Mouse (Mus musculus) kidney, postnatal 14 days (tissue): ENCODE data around the gene Prr5l.
A peak's percentile ranks its signal among the peaks of the same experiment; 100 is the strongest.

Experiments used
- DNase-seq: peaks from one replicate; pipeline ENCODE4 v3.0.0; 2022; ENCODE audit warnings: mixed read lengths

The Prr5l gene

DNA sequence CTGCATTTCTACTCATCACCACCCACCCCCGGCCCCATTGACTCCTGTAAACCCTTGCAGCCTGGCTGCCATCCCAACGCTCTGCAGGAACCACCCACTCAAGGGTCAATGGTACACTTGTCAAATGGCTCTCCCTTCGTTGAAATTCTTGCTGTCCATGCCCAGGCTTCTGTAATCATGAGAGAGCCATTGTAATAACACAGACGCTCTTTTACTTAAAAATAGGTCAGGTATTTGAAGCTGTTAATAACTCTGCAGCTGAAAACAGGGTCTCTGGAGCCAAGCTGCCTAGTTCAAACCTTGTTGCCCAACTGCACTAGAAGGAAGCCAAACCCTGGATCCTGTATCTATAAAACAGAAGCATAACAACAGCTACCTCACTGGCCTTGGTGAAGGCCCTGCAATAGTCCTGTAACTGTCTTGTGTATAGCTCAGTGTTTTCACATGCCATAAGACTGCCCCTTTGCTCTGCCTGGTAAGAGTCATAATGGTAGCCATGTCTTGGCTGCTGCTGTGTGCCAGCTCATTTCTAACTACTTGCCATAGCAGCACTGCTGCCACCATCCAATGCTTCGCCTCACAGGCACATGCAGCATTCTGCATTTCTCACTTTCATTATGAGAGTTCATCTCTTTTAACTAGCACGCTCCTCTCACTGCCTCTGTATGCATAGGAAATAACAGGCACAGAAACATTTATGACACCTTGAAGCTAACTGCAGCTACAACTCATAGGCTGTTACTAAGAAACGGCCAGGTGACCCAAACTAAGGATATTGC is 63.7 kb downstream of the Prr5l start:
- no peak for DNase-seq

DNA sequence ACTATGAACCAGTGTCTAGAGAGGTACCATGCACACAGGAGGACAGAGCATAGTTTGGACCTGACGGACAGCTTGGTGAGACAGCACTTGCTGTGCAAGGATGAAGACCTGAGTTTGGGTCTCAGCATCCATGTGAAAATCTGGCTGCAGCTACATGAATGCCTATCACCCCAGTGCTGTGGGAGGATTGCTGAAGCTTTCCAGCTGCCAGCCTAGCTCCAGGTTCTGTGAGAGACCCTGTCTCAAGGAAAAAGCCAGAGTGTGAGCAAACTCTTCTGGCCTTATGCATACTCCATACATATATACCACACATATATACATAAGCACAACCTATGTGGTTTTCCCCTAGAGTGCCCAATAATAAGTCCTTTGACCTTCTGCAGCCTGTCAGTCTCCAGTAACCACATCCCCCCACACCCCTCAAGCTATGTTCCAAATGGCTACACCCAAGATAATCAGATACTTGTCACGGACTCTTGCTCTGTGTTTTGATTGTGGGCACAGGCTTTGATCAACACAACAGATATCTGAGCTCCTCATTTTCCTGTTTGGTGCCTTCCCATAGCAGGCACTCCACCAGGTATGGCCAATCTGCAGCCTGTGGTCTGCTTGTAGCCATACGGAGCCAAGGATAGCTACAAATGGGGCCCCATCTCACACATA is 66.0 kb downstream of the Prr5l start:
- no peak for DNase-seq

DNA sequence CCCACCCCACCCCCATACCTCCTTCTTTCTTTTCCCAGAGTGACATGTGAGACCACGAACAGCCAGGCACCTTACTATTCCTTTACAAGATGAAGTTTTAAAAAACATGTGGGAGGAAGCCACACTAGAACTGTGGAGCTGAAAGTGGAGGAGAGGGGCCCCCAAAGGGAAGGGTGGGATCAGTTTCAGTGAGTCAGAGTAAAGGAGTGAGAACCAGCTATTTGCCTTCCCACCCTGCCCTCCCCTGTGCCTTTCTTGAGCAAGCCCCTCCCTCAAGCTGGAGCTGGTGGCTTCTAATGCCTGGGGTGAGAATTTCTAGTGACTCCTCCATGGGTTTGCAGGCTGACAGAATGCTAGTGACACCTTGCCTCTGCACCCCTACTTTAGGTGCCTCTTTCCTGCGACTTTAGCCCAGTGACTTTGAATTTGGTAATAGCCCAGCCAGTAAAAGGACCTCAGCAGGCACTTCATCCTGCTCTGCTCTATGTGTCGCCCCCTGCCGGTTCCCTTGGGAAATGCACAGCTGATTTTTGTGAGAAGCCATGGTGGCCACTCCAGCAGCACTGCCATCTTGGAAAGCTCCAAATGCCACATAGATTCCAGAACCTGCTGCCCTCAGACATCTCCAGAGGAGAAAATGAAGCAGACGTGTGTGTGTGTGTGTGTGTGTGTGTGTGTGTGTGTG is 67.4 kb downstream of the Prr5l start:
- no peak for DNase-seq

DNA sequence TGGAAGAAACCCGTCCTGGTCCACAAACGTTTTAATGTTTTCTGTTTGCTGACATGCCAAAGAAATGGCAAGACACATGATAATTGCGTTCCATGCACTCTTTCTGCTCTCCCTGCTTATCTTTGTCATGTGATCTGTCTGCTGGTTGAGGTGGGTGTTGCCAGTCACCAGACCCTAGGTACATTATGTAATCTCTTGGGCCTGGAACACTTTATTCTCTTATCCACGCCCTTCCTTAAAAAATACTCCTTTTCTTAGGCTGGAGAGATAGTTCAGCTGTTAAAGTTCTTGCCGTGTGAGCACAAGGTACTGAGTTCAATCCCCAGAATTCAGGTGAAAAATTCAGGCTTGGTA is 68.6 kb downstream of the Prr5l start:
- no peak for DNase-seq

DNA sequence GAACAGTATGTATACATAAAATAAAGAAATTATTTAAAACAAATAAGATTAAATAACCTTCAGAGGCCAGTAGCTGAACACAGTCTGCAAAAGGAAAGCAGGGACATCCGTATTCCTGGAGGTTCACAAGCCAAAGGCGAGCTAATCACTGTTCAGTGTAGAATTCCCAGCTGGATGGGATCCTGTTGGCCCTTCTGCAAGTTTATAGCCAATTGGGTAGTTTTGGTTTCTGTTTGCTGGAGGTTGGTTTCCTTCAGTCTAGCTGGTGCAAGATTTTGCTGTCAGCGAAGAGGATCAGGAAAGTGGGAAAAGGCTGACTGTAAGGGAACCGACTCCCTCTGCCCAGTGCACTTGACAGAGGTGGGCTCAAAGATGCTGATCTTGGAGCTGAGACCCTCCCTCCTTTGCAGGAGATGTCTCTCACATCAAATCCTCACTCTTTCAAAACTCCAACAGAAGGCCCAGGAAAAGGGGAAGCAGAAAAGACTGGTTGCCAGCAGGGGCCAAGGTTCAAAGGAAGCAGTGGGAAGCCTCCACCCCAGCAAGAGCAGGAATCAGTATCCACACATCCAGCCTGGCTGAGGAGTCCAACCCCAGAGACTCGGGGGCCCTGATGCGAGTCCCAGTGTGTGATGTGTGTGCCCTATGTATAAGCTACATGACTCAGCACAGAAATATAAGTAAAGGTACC is 69.1 kb downstream of the Prr5l start:
- no peak for DNase-seq

DNA sequence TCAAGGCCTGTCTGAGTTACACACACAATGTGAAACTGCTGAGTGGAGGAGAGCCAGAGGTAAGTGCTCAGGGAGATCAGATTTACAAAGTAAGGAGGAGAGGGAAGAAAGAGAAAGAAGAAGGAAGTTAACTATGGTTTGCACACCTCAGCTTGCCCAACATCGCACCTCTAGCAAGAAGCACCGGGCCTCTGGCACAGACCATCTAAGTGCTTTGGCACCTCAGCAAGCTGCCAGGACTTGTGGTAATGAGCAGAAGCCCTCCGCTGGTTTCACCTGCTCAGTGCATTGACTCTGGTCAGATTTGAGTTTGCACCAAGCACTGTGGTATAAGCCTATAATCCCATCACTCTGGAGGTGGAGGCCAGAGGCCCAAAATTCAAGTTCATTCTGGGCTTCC is 70.9 kb downstream of the Prr5l start:
- DNase-seq: no peak

DNA sequence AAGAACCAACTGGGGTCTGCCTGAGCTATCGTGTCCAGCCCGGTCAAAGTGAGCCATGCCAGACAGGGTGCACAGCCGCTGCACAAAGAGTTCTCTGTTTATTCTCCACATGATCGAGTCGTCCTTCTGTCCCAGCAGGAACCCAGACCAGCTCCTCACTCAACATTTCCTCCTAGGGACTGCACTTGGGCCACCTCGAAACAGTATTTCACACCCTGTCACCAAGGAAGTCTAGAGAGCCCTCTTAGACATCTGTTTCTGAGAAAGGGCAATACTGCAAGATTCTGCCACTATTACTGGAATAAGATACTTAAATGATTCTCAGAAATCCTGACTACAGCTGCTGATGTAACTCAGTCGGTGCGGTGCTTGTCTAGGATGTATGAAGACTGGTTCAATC is 72.1 kb downstream of the Prr5l start:
- no peak for DNase-seq

DNA sequence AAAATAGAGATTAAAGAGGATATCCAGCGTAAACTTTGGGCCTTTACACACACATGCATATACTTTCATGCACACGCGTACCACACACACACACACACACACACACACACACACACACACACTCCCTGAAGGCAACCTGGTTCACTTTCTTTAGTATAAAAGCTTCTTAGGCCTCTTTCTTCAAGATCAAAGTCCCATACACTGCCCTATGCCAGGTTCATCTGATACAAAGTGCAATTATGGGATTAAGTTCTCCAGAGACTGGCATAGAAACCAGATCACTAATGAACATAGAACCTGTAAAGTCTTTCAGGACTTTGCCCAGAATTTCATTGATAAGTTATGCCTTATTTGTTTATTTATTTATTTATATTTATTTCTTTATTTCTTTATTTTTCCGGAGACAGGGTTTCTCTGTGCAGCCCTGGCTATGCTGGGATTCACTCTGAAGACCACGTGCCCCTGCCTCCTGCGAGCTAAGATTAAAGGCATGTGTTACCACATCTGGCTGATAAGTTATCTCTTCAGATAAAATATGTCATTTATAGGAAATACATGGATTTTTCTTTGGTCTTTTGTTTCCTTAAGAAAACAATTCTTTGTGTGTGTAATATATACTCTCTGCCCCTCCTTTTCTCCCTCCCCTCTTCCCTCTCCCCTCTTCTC is 73.1 kb downstream of the Prr5l start:
- no peak for DNase-seq

DNA sequence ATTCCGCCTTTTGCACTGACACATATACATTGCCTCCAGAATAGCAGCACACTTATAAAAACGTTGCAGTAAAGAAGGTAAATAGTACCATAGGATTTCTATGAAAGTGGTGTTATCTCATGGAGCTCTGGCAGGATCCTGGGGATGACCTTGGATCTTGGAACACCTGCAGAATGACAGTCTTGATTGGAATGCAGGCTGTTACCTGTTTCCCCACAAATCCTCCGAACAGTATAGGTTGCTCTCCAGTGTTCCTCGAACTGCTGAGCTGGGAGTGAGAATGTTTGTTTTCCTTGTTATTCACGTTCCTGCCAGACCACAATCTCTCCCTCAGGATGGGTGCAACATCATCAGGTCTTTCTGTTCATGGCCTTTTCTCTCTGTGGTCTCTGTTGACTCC is 75.1 kb downstream of the Prr5l start:
- DNase-seq: no peak

DNA sequence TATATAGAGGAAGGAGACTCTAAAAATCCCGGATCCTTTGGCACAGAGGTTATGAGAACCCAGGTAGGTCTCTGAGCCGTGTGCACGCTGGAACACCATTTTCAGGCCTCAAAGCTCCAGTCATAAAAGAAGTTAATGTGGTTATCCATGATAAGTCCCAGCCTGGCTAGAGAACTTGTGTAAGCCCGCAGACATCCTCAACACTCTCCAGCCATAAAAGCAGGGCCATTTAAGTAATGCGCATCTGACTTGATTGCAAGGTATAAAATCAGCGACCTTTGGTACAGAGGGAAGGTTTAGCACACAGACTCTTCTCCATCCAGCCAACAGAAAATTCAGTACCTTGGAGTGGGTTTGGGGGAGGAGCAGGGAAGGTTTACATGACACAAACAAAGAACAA is 80.6 kb downstream of the Prr5l start:
- DNase-seq: no peak

DNA sequence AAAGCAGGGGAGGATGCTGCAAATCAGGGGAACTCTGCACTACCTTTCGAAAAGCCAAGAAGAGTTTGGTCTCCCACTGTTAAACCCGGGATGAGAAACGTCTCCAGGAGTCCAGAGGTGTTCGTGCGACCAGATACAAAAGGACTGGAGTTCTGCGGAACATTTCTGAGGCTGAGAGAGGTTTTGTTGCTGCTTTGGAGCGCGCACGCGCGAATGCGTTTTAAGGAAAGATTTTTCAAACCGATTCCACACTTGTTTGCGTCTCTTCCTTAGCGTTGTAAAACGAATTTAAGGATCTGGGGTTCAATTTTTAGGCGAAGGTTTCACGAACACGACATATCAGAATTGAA is 85.0 kb downstream of the Prr5l start:
- peak; percentile 42 for DNase-seq

DNA sequence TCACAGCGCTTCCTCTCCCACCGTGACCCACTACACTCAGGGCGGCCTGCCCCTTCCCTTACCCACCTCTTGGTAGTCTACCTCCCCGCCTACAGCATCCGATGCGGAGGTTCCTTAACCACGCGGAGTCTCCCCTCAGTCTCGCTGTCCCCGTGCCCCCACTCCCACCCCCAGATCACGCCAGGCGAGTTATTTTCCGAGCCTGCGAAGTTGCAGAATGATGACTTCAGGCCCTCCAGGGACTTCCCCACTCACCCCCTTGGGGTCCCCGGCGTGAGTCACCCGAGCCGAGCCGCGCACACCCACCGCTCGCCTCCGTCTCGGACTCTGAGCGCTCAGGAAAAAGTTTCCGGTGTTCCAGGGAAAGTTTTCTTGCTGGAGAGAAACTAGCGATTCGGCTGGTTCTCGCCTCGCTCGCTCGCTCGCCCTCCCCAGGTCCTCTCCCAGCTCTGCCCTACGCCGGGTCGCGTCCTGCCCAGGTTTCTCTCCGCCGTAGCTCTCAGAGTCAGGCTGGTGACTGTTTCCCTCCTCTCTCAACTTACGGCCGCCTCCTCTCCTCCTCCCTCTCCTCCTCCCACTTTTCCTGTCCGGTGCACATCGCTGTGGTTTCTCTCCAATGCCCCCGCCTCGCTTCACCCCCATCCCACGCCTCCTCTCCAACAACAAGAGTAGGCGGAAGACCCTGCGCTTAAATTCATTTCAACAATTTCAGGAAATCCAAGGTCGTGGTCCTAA is 85.5 kb downstream of the Prr5l start:
- DNase-seq: peak; percentile 70

DNA sequence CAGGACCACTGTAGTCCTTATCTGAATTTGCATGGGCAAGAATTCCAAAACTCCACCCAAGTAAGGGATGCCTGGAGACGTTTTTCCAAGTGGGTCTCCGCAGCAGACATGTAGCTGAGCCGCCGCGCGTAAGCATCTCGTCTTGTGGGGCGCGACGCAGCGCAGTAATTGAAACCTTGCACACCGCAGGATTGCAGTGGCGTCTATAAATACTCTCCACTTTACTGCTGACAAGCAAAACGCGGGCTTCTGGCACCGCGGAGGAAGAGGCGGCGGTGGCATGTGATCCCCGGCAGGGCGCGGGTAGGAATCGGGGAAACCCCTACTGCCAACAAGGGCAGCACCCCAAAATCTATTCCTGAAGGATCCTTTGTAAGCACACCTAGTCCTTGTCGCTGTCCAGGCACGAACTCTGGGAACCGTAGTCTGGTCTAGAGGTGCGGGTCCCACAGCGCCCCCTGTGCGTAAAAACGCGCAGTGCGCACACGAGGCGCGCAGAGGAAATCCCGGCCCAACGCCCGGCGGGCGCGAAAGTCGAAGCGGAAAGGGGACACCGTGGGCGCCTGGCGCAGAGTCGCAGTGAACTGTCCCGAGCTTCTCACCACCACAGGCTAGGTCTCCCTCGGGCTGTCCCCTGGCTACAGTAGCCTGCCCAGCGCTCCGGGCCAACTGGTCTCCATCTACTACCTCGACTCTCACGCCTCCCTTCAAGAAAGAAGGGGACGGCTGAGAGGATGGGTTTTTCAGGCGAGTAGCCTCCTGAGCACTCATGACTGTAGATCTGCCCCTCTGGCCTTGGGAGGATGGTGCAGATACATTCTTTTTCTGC is 86.3 kb downstream of the Prr5l start:
- peak; percentile 90 for DNase-seq

DNA sequence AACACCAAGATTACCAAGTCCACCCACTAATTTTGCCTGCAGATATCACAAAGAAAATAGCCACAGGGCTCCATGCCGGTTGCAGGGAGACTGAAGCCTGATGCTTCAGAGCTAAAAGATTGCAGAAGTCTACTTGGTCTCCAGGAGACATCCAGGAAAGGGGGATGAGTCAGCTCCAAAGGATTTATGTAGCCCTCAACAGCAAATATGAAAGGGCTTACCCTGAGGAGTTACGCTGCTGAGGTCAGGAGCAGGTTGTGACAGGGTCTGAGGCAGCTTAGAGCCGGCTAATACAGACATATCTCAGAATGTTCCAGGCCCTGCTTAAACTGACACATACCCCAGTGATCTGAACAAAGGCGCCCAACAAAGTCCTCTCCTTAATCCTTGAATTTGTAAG is 90.7 kb downstream of the Prr5l start:
- DNase-seq: no peak

DNA sequence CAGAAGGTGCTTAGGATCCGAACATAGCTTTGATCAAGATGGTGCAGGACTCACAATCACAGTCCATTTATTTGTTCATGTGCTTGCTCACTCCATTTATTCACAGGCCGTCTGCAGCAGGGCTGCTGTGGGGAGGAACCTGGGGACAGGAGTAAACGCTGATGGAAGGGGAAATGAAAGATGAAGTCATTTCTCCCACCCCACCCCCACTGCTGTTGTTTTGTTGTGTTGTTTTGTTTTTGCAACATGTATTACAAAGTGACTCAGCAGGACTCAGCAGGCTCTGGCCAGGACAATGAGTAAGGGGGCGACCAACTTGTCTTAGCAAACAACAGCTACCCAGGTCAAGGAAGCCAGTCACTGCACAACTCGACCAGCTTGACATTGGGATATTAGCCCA is 99.6 kb downstream of the Prr5l start:
- no peak for DNase-seq

DNA sequence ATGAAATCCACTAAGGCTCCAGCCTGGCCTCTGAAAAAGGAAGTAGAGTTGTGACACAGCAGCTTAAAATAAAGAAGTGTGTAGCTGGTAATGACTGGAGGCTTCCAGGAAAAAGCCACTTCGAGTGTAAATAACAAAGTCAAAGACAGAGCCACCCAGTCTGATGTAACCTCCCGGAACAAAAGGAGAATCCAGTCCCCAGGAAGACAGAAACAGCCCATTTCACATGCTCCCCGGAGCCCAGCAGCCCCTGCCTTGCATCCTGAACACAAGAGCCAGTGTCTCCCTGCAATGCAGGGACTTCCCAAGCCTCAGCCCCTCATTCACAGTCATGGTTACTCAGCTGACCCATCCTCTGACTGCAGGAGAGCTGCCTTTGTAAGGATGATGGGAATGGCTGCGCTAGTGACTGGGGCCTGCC is 101.5 kb downstream of the Prr5l start:
- no peak for DNase-seq

DNA sequence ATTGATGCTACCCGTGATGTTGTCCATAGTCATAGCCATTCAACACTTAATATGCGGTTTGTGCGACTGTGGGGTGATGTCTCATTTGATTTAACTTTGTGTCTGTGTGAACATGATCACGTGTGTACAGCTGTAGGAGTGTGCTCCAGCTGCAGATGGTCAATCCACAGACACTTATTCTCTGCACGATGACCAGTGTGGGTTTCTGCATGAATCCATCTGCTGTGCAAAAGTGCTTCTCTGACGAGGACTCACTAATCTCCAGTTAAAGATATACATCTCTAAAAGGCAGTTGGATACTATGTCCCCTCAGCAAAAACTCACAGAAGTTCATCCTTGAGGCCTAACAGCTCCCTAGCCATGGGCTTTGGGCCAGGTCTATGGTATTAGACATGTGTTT is 104.7 kb downstream of the Prr5l start:
- DNase-seq: no peak

DNA sequence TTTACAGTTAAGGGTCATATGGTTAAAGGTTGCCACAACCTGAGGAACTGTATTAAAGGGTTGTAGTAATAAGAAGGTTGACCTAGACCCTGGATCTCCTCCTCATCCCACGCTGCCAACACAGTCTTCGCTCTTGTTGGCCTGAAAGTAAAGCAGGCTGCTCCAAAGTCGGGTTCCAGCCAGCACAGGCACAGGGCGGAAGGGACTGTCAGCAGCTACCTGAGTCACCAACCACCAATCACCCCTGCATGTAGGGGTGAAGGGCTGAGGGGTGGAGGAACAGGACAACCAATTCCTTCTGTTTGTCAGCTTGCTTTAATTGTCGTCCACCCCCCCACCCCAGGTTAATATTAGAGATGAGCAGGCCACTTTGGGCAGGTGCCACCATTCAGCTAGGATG is 119.3 kb downstream of the Prr5l start:
- no peak for DNase-seq

DNA sequence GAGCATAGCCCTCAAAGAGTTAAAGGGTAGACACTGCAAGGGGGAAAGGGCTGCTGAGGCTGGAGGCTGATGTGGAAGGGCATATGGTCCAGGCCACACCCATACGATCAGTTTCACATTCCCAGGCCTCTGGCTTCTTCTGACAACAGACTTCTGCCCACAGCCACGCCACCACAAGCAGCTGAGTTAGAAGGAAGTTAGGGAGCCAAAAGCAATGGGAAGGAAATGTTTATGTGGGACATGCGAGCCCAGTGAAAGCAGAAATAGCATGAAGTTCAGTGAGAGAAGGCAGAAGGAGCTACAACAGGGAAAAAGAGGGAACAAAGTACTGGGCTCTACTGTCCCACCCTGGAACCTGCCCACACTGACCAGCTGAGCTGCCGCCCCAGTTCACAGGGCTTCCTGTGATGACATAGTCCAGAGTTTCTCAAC is 119.9 kb downstream of the Prr5l start:
- peak; percentile 5 for DNase-seq

DNA sequence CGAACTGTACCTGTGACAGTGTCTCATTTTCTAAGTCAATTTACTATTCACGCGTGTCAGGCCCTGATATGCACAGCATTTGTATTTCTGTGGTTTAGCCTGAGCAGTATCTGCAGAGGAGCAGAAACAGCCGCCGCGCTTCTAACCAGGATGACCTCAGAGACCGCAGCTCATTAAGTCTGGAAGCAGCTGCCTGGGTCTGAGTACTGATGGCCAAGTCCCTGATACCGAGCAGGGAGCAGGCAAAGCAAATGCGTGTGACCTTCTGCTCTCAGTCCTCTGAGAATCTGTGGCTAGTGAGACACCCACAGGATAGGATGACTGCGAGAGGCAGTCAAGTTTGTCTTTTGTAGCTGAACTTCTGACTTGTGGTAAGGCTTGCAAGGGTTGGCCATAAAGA is 120.4 kb downstream of the Prr5l start:
- peak; percentile 60 for DNase-seq

DNA sequence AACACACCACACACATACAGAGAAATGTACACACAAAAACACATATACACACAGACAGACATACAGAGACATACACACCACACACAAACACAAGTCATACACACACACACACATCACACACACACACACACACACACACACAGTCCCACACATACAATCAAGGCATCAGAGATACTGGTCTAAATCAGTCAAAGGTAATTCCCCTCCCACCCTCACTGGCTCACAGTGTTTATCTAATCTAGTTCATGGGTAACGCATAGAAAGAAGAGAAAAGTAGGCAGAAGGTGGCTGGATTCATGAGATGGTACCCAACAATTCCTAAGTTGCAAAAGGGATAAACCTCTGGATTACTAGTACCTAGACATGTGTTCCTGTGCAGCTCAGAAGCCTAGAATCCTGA is 120.9 kb downstream of the Prr5l start:
- DNase-seq: no peak
